Comparison of ENCODE assay signal across 10 mouse cellular contexts in the genomic region with DNA sequence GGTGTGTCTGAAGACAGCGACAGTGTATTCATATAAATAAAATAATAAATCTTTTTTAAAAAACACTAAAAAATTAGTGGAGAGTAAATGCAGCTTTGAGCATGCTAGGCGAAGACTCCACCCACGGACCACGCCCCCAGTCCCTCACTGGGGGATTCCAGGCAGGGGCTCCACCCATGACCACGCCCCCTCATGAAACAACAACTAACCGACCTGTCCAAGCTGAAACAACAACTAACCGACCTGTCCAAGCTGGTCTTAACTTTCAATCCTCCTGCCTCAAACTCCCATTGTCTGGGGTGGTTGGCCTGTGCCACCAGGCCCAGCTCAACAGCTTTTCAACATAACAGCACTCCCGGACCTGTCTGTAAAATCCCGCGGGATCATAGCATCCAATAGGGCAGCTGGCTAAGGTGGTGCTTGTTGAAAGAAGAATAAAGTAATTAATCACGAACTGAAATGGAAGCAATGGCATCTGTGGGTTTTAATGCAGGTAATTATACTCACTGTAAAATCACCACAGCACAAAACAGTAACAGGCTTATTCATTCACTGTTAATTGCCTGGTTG. TPM values are rescaled to one million over a fixed set of nuclear protein-coding genes. Genes with fewer than 3 reads are reported as not detected.
A peak's percentile ranks its signal among the peaks of the same experiment; 100 is the strongest.
DNase-seq lines count a peak whose midpoint lies in the region; ATAC-seq and TF ChIP-seq lines count a peak whose summit lies in the region.
"Had no signal": no experiment of that assay in that cellular context is flagged by ENCODE, and none has a peak within 500 bp of the region (broad histone marks: within the 10 kb centered on the region; RNA-seq: fewer than 3 reads in every experiment).

No protein-coding gene starts in this region.

- no peak for ATAC-seq in hindbrain, embryonic 13.5 days (ENCODE audit: low FRiP score)
- ATAC-seq in hindbrain, embryonic 14.5 days (ENCODE audit: low FRiP score): no peak
- peak; percentile 41; the same call in 1 of the 2 replicates for ATAC-seq in kidney, embryonic 15.5 days (replicated peaks; ENCODE audit: low FRiP score)
- no peak for ATAC-seq in midbrain, postnatal 0 days (ENCODE audit: low FRiP score)

- 37% methylated on average over 11 of the region's 11 CpGs for whole genome bisulfite sequencing in hindbrain, embryonic 13.5 days
- 34% methylated on average over 11 of the region's 11 CpGs for whole genome bisulfite sequencing in hindbrain, embryonic 14.5 days
- 30% methylated on average over 11 of the region's 11 CpGs for WGBS in kidney, embryonic 15.5 days
- WGBS in midbrain, postnatal 0 days: 48% methylated on average over 11 of the region's 11 CpGs

- H3K4me1 ChIP-seq in hindbrain, embryonic 13.5 days (replicated peaks): peaks cover 42% of the 10 kb centered on the region
- peaks cover 22% of the 10 kb centered on the region for H3K4me1 ChIP-seq in hindbrain, embryonic 14.5 days (replicated peaks; ENCODE audit: control insufficient read depth, insufficient read depth, low read length)
- H3K4me1 ChIP-seq in MEL (ENCODE audit: control insufficient read depth in 1 of 2, insufficient read depth in 2 of 2, low read length in 2 of 2): no peaks in the 10 kb centered on the region
- H3K4me1 ChIP-seq in kidney, embryonic 15.5 days: peaks cover 10% of the 10 kb centered on the region
- H3K4me1 ChIP-seq in midbrain, postnatal 0 days (ENCODE audit: insufficient read depth, low read length): peaks cover 8% of the 10 kb centered on the region

- TF ChIP-seq RAD21 in MEL (IDR thresholded peaks at IDR 0.05; ENCODE audit: low read depth, low read length): no peak

- no peak for TF ChIP-seq POLR2A in MEL (IDR thresholded peaks at IDR 0.05; ENCODE audit: control insufficient read depth in 1 of 2, insufficient read depth in 1 of 2, low read depth in 1 of 2, low read length in 2 of 2, poor library complexity in 1 of 2)

- DNase-seq in hindbrain, embryonic 14.5 days (ENCODE audit: low spot score): no peak
- DNase-seq in MEL (ENCODE audit: low read depth, low spot score): peak; percentile 59
- peak; percentile 47 for DNase-seq in midbrain, postnatal 0 days (ENCODE audit: low spot score)
- DNase-seq in heart, adult 18-20 months: no peak
- no peak for DNase-seq in frontal cortex, postnatal 10 days (ENCODE audit: low spot score in 2 of 2)
- DNase-seq in cerebellum, postnatal 25 days: no peak

- no peak overlapping the region for H3K4me2 ChIP-seq in hindbrain, embryonic 13.5 days
- no peak overlapping the region for H3K4me2 ChIP-seq in hindbrain, embryonic 14.5 days (replicated peaks)
- H3K4me2 ChIP-seq in kidney, embryonic 15.5 days: 0 out of 2 replicates have a peak overlapping the region, but pooled peaks have one; percentile 1
- H3K4me2 ChIP-seq in midbrain, postnatal 0 days (ENCODE audit: low read depth, low read length, poor library complexity, severe bottlenecking): no peak overlapping the region
- H3K4me2 ChIP-seq: embryonic facial prominence, embryonic 15.5 days had no signal

- H3K4me3 ChIP-seq in hindbrain, embryonic 13.5 days: no peak overlapping the region
- no peak overlapping the region for H3K4me3 ChIP-seq in hindbrain, embryonic 14.5 days (replicated peaks; ENCODE audit: low read length)
- H3K4me3 ChIP-seq in MEL (ENCODE audit: control insufficient read depth in 1 of 2, insufficient read depth in 1 of 2, low read depth in 2 of 2, low read length in 2 of 2): no peak overlapping the region
- no peak overlapping the region for H3K4me3 ChIP-seq in kidney, embryonic 15.5 days (replicated peaks)
- no peak overlapping the region for H3K4me3 ChIP-seq in midbrain, postnatal 0 days (ENCODE audit: low read depth, low read length)
- H3K4me3 ChIP-seq: embryonic facial prominence, embryonic 15.5 days had no signal

- 0 out of 2 replicates have a peak, but pooled peaks cover 11% of the 10 kb centered on the region for H3K27me3 ChIP-seq in hindbrain, embryonic 13.5 days
- H3K27me3 ChIP-seq in hindbrain, embryonic 14.5 days (ENCODE audit: control insufficient read depth, insufficient read depth, low read length): no peaks in the 10 kb centered on the region
- no peaks in the 10 kb centered on the region for H3K27me3 ChIP-seq in MEL (ENCODE audit: control insufficient read depth in 1 of 2, insufficient read depth in 2 of 2, low read length in 2 of 2)
- no peaks in the 10 kb centered on the region for H3K27me3 ChIP-seq in kidney, embryonic 15.5 days
- no peaks in the 10 kb centered on the region for H3K27me3 ChIP-seq in midbrain, postnatal 0 days (ENCODE audit: insufficient read depth, low read length)
- H3K27me3 ChIP-seq: embryonic facial prominence, embryonic 15.5 days had no signal

- no peak overlapping the region for H3K9ac ChIP-seq in hindbrain, embryonic 13.5 days
- H3K9ac ChIP-seq in hindbrain, embryonic 14.5 days: no peak overlapping the region
- H3K9ac ChIP-seq in MEL (ENCODE audit: control insufficient read depth, low read depth, low read length, poor library complexity, severe bottlenecking): no peak overlapping the region
- no peak overlapping the region for H3K9ac ChIP-seq in kidney, embryonic 15.5 days
- H3K9ac ChIP-seq in midbrain, postnatal 0 days (replicated peaks; ENCODE audit: low read length, poor library complexity, severe bottlenecking): no peak overlapping the region
- H3K9ac ChIP-seq: embryonic facial prominence, embryonic 15.5 days had no signal

- TF ChIP-seq CTCF in MEL (IDR thresholded peaks at IDR 0.05 in 2 of 3, conservative IDR thresholded peaks at IDR 0.05 in 1 of 3; ENCODE audit: control insufficient read depth in 1 of 3, insufficient read depth in 1 of 3, low read depth in 2 of 3, low read length in 3 of 3, poor library complexity in 1 of 3, severe bottlenecking in 1 of 3): no peak
- no peak for TF ChIP-seq CTCF in midbrain, postnatal 0 days (IDR thresholded peaks at IDR 0.05)

- no peaks in the 10 kb centered on the region for H3K79me2 ChIP-seq in MEL (ENCODE audit: control insufficient read depth, insufficient read depth, low read length, poor library complexity)

- peak overlapping the region; percentile 18 for H3K27ac ChIP-seq in hindbrain, embryonic 13.5 days
- H3K27ac ChIP-seq in hindbrain, embryonic 14.5 days: no peak overlapping the region
- H3K27ac ChIP-seq in MEL (ENCODE audit: control insufficient read depth, low read depth, low read length): no peak overlapping the region
- H3K27ac ChIP-seq in kidney, embryonic 15.5 days: no peak overlapping the region
- H3K27ac ChIP-seq in midbrain, postnatal 0 days (ENCODE audit: low read depth, low read length): no peak overlapping the region

- no peaks in the 10 kb centered on the region for H3K36me3 ChIP-seq in hindbrain, embryonic 13.5 days
- H3K36me3 ChIP-seq in hindbrain, embryonic 14.5 days (replicated peaks; ENCODE audit: control insufficient read depth, insufficient read depth): no peaks in the 10 kb centered on the region
- peaks cover 0 to 2% of the 10 kb centered on the region in 2 experiments; a peak in 1 of 4 replicates for H3K36me3 ChIP-seq in MEL (ENCODE audit: control insufficient read depth in 1 of 2, insufficient read depth in 2 of 2, low read length in 2 of 2)
- H3K36me3 ChIP-seq in kidney, embryonic 15.5 days: no peaks in the 10 kb centered on the region
- H3K36me3 ChIP-seq in midbrain, postnatal 0 days (ENCODE audit: insufficient read depth, low read length): no peaks in the 10 kb centered on the region
- H3K36me3 ChIP-seq: embryonic facial prominence, embryonic 15.5 days had no signal

- H3K9me3 ChIP-seq in hindbrain, embryonic 13.5 days: no peaks in the 10 kb centered on the region
- H3K9me3 ChIP-seq in hindbrain, embryonic 14.5 days (ENCODE audit: control insufficient read depth, low read length): no peaks in the 10 kb centered on the region
- H3K9me3 ChIP-seq in MEL (replicated peaks; ENCODE audit: insufficient read depth, low read length): no peaks in the 10 kb centered on the region
- no peaks in the 10 kb centered on the region for H3K9me3 ChIP-seq in kidney, embryonic 15.5 days (replicated peaks)
- H3K9me3 ChIP-seq in midbrain, postnatal 0 days (ENCODE audit: low read length): no peaks in the 10 kb centered on the region
- H3K9me3 ChIP-seq: embryonic facial prominence, embryonic 15.5 days had no signal

- no peak for TF ChIP-seq EP300 in MEL (IDR thresholded peaks at IDR 0.05; ENCODE audit: low read depth in 1 of 2, low read length in 2 of 2)

RNA-seq across cellular contexts. Expression of gene Rfx2, which starts 12.7 kb away (rescaled TPM):
- 5.6 and 8.0 TPM in 2 replicates for polyA plus RNA-seq in hindbrain, embryonic 13.5 days (2015; fragmentation: Nextera tagmentation; extraction: Ambion mirVana)
- 3.3 and 4.3 TPM in 2 replicates for polyA plus RNA-seq in hindbrain, embryonic 14.5 days (2014; fragmentation: Nextera tagmentation; extraction: Ambion mirVana)
- 7.5 and 8.7 TPM in 2 replicates for total RNA-seq in MEL (2012; rRNA removed)
- polyA plus RNA-seq in MEL (2012; ENCODE audit: insufficient read depth in 1 of 2, insufficient read length in 2 of 2, low read depth in 1 of 2, low replicate concordance in 2 of 2, missing spikeins in 1 of 2): 10 to 100 TPM in 1 of 2 experiments, not detected in 1; 29.2 TPM
- 3.7 and 4.1 TPM in 2 replicates for polyA plus RNA-seq in kidney, embryonic 15.5 days (2015; fragmentation: Nextera tagmentation; extraction: Ambion mirVana)
- 5.1 and 5.7 TPM in 2 replicates for total RNA-seq in midbrain, postnatal 0 days (2014; rRNA removed)
- 2.3 and 3.0 TPM in 2 replicates for polyA plus RNA-seq in midbrain, postnatal 0 days (2015; fragmentation: Nextera tagmentation; extraction: Ambion mirVana)
- 1 to 10 TPM; 2.5 to 3.1 TPM for total RNA-seq in heart, adult 18-20 months (2021)

RNA-seq across cellular contexts. Expression of gene Prr22, which starts 48.1 kb away (rescaled TPM):
- 1.0 TPM in 2 replicates for polyA plus RNA-seq in hindbrain, embryonic 13.5 days (2015; fragmentation: Nextera tagmentation; extraction: Ambion mirVana)
- 0.76 and 0.78 TPM in 2 replicates for polyA plus RNA-seq in hindbrain, embryonic 14.5 days (2014; fragmentation: Nextera tagmentation; extraction: Ambion mirVana)
- 1.0 and 1.3 TPM in 2 replicates for total RNA-seq in MEL (2012; rRNA removed)
- 1 to 10 TPM in 1 of 2 experiments, not detected in 1; 5.5 TPM for polyA plus RNA-seq in MEL (2012; ENCODE audit: insufficient read depth in 1 of 2, insufficient read length in 2 of 2, low read depth in 1 of 2, low replicate concordance in 2 of 2, missing spikeins in 1 of 2)
- polyA plus RNA-seq in kidney, embryonic 15.5 days (2015; fragmentation: Nextera tagmentation; extraction: Ambion mirVana): 1.7 and 1.8 TPM in 2 replicates
- 0.44 and 1.3 TPM in 2 replicates for total RNA-seq in midbrain, postnatal 0 days (2014; rRNA removed)
- 0.61 and 1.1 TPM in 2 replicates for polyA plus RNA-seq in midbrain, postnatal 0 days (2015; fragmentation: Nextera tagmentation; extraction: Ambion mirVana)
- total RNA-seq in heart, adult 18-20 months (2021): under 1 TPM in 1 of 2 experiments, not detected in 1; 0.32 TPM

RNA-seq across cellular contexts. Expression of gene Dus3l, which starts 53.6 kb away (rescaled TPM):
- polyA plus RNA-seq in hindbrain, embryonic 13.5 days (2015; fragmentation: Nextera tagmentation; extraction: Ambion mirVana): 67.1 and 68.7 TPM in 2 replicates
- polyA plus RNA-seq in hindbrain, embryonic 14.5 days (2014; fragmentation: Nextera tagmentation; extraction: Ambion mirVana): 76.9 and 81.9 TPM in 2 replicates
- total RNA-seq in MEL (2012; rRNA removed): 34.1 and 38.9 TPM in 2 replicates
- polyA plus RNA-seq in MEL (2012; ENCODE audit: insufficient read depth in 1 of 2, insufficient read length in 2 of 2, low read depth in 1 of 2, low replicate concordance in 2 of 2, missing spikeins in 1 of 2): 10 to 100 TPM in 1 of 2 experiments, not detected in 1; 70.5 TPM
- 46.5 and 54.6 TPM in 2 replicates for polyA plus RNA-seq in kidney, embryonic 15.5 days (2015; fragmentation: Nextera tagmentation; extraction: Ambion mirVana)
- total RNA-seq in midbrain, postnatal 0 days (2014; rRNA removed): 91.0 and 93.8 TPM in 2 replicates
- 103 and 114 TPM in 2 replicates for polyA plus RNA-seq in midbrain, postnatal 0 days (2015; fragmentation: Nextera tagmentation; extraction: Ambion mirVana)
- total RNA-seq in heart, adult 18-20 months (2021): 10 to 100 TPM; 15.3 to 16.1 TPM

RNA-seq across cellular contexts. Expression of gene Acsbg2, which starts 56.1 kb away (rescaled TPM):
- polyA plus RNA-seq in hindbrain, embryonic 13.5 days (2015; fragmentation: Nextera tagmentation; extraction: Ambion mirVana): 0.06 TPM in 2 replicates
- not detected in 2 replicates for polyA plus RNA-seq in hindbrain, embryonic 14.5 days (2014; fragmentation: Nextera tagmentation; extraction: Ambion mirVana)
- total RNA-seq in MEL (2012; rRNA removed): not detected in 2 replicates
- polyA plus RNA-seq in MEL (2012; ENCODE audit: insufficient read depth in 1 of 2, insufficient read length in 2 of 2, low read depth in 1 of 2, low replicate concordance in 2 of 2, missing spikeins in 1 of 2): not detected
- polyA plus RNA-seq in kidney, embryonic 15.5 days (2015; fragmentation: Nextera tagmentation; extraction: Ambion mirVana): not detected in 2 replicates
- total RNA-seq in midbrain, postnatal 0 days (2014; rRNA removed): 0.11 TPM in 1 of 2 replicates, not detected in the other
- polyA plus RNA-seq in midbrain, postnatal 0 days (2015; fragmentation: Nextera tagmentation; extraction: Ambion mirVana): not detected in 2 replicates
- total RNA-seq in heart, adult 18-20 months (2021): not detected
- total RNA-seq: left cerebral cortex, postnatal 10 days had no signal

RNA-seq across cellular contexts. Expression of gene 1700061G19Rik, which starts 57.1 kb away (rescaled TPM):
- polyA plus RNA-seq in hindbrain, embryonic 13.5 days (2015; fragmentation: Nextera tagmentation; extraction: Ambion mirVana): 0.27 and 0.41 TPM in 2 replicates
- polyA plus RNA-seq in hindbrain, embryonic 14.5 days (2014; fragmentation: Nextera tagmentation; extraction: Ambion mirVana): 0.31 and 0.41 TPM in 2 replicates
- total RNA-seq in MEL (2012; rRNA removed): 0.26 and 0.27 TPM in 2 replicates
- under 1 TPM in 1 of 2 experiments, not detected in 1; 0.68 TPM for polyA plus RNA-seq in MEL (2012; ENCODE audit: insufficient read depth in 1 of 2, insufficient read length in 2 of 2, low read depth in 1 of 2, low replicate concordance in 2 of 2, missing spikeins in 1 of 2)
- 0.27 and 0.30 TPM in 2 replicates for polyA plus RNA-seq in kidney, embryonic 15.5 days (2015; fragmentation: Nextera tagmentation; extraction: Ambion mirVana)
- total RNA-seq in midbrain, postnatal 0 days (2014; rRNA removed): not detected in 2 replicates
- polyA plus RNA-seq in midbrain, postnatal 0 days (2015; fragmentation: Nextera tagmentation; extraction: Ambion mirVana): 0.45 and 0.72 TPM in 2 replicates
- total RNA-seq in heart, adult 18-20 months (2021): not detected

Comparison
In these comparisons a context has a peak if more than half of its experiments do, and no peak if none do; other contexts are left out.
1. DNase-seq: peak in MEL (single experiment) and midbrain, postnatal 0 days (single experiment); none in hindbrain, embryonic 14.5 days (single experiment), heart, adult 18-20 months (0 of 2), frontal cortex, postnatal 10 days (0 of 2) and cerebellum, postnatal 25 days (0 of 2).